Mouse (Mus musculus): ENCODE data around the gene Abcc4.

GRCm38 (mm10) chr14:118741780-118742179 is 35.8 kb upstream of the Abcc4 start:
- TF ChIP-seq POLR2A (IDR thresholded peaks at IDR 0.05; ENCODE audit: extremely low read depth, insufficient read depth, low read length) (no peak), CTCF (IDR thresholded peaks at IDR 0.05; ENCODE audit: extremely low read depth, insufficient read depth, low read length) (no peak)
